Mouse (Mus musculus) embryonic facial prominence, embryonic 15.5 days (tissue): Measurements from ENCODE around the gene Ccl20. TPM values are rescaled to one million over a fixed set of nuclear protein-coding genes. Genes with fewer than 3 reads are reported as not detected.

Experiments
- ATAC-seq: fragments of 200-750 bp; cut with Nextera tagmentation; 2 replicates; pipeline ENCODE4 v1.8.0; 2017; ENCODE audit warnings: low read depth, moderate TSS enrichment; ENCODE audit not compliant: insufficient number of reproducible peaks, low FRiP score, low TSS enrichment
- H3K27ac ChIP-seq: fragments of 300-500 bp; sonication (generic); replicated peaks from 2 replicates; pipeline ENCODE4 v1.5.1; 2015; ENCODE audit warnings: mild to moderate bottlenecking, inconsistent platforms
- H3K27me3 ChIP-seq: fragments of 300-500 bp; sonication (generic); 2 replicates; pipeline ENCODE4 v1.6.1; 2015; ENCODE audit warnings: inconsistent platforms
- H3K36me3 ChIP-seq: fragments of 300-500 bp; sonication (generic); 2 replicates; pipeline ENCODE4 v1.6.1; 2015; ENCODE audit warnings: mild to moderate bottlenecking, inconsistent platforms
- H3K4me1 ChIP-seq: fragments of 300-500 bp; sonication (generic); 2 replicates; pipeline ENCODE4 v1.6.1; 2015; ENCODE audit warnings: inconsistent platforms
- H3K4me2 ChIP-seq: fragments of 300-500 bp; sonication (generic); replicated peaks from 2 replicates; pipeline ENCODE4 v1.6.1; 2015; ENCODE audit warnings: mild to moderate bottlenecking, inconsistent platforms
- H3K4me3 ChIP-seq: fragments of 300-500 bp; sonication (generic); replicated peaks from 2 replicates; pipeline ENCODE4 v1.5.1; 2015; ENCODE audit warnings: mild to moderate bottlenecking, inconsistent platforms
- H3K9ac ChIP-seq: fragments of 300-500 bp; sonication (generic); 2 replicates; pipeline ENCODE4 v1.6.1; 2015; ENCODE audit warnings: inconsistent platforms
- H3K9me3 ChIP-seq: fragments of 300-500 bp; sonication (generic); replicated peaks from 2 replicates; pipeline ENCODE4 v1.6.1; 2016; ENCODE audit warnings: inconsistent platforms
- WGBS: fragments of 180-500 bp; shearing (Covaris S2); methylation state at CpG from one replicate; pipeline ENCODE4 v1.1.7; 2015; 5-methylcytosine and 5-hydroxymethylcytosine counted together
- polyA plus RNA-seq: library from polyadenylated mRNA; unstranded; fragments of >200 nt; fragmentation: Nextera tagmentation; extraction: Ambion mirVana; gene quantifications from 2 replicates; pipeline ENCODE4 v1.2.1, GENCODE M21; 2015

Gene Ccl20
- 2.4 and 2.6 TPM in 2 replicates for polyA plus RNA-seq

DNA sequence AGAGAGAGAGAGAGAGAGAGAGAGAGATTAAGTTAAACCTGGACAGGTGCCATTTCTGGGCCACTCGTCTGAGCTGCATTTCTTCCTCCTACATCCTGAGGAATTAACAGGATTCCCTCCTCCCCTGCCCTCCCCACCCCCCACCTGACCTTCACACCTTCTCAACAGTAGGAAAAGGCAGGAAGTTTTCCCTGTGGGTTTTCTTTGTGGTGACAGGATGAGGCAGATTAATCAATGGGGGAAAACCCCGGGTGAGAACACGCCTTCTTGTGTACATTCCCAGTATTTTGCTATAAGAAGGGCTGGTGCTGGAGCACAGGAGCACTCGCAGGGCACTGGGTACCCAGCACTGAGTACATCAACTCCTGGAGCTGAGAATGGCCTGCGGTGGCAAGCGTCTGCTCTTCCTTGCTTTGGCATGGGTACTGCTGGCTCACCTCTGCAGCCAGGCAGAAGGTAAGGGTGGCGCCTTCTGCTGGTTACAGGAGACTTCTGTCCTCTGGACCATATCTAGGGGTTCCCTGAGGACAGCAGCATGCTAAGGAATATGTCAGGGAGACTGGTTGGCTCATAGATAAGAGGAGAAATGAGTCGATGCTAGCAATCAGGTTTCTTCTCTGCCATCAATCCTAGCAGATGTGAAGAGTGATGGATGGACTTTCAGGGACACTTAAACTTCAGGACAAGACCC is at the start of gene Ccl20:
Gene Ccl20 (plus strand): TSS at position 320 of the 691 bp plus-strand sequence.
- H3K4me1 ChIP-seq = no peaks in the 10 kb centered on the region
- H3K36me3 ChIP-seq = no peaks in the 10 kb centered on the region
- H3K4me2 ChIP-seq = no peak within 1 kb of the TSS
- no peaks in the 10 kb centered on the region for H3K27me3 ChIP-seq
- no peak for ATAC-seq
- H3K4me3 ChIP-seq = no peak within 1 kb of the TSS
- WGBS = 37% methylated on average over 8 of the region's 8 CpGs
- no peaks in the 10 kb centered on the region for H3K9me3 ChIP-seq
- no peak within 1 kb of the TSS for H3K9ac ChIP-seq
- H3K27ac ChIP-seq = no peak within 1 kb of the TSS

DNA sequence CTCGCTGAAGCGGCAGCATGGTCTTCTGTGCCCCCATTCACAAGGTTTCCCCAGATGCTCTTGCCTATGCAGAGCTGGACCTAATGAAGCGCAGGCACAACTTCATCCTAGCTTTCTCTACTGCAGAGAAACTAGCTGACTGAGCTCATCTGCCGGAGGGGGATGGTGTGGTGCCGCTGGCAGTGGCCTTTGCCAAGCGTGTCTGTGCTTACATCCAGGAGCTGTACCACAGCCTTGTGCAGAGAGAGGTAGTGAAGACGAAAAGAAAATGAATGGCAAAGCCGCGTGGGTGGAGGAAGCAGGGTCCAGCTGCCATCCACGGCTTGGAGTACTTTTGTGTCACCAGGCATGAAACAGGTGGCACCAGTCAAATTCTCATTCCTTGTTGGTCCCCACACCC is 49.4 kb upstream of the Ccl20 start:
- Histone ChIP-seq H3K4me3 (no peak overlapping the region), H3K36me3 (no peaks in the 10 kb centered on the region), H3K4me2 (no peak overlapping the region), H3K4me1 (no peaks in the 10 kb centered on the region), H3K9me3 (no peaks in the 10 kb centered on the region), H3K27ac (no peak overlapping the region), H3K9ac (no peak overlapping the region), H3K27me3 (no peaks in the 10 kb centered on the region)
- 77% methylated on average over 10 of the region's 10 CpGs for WGBS
- ATAC-seq = no peak

DNA sequence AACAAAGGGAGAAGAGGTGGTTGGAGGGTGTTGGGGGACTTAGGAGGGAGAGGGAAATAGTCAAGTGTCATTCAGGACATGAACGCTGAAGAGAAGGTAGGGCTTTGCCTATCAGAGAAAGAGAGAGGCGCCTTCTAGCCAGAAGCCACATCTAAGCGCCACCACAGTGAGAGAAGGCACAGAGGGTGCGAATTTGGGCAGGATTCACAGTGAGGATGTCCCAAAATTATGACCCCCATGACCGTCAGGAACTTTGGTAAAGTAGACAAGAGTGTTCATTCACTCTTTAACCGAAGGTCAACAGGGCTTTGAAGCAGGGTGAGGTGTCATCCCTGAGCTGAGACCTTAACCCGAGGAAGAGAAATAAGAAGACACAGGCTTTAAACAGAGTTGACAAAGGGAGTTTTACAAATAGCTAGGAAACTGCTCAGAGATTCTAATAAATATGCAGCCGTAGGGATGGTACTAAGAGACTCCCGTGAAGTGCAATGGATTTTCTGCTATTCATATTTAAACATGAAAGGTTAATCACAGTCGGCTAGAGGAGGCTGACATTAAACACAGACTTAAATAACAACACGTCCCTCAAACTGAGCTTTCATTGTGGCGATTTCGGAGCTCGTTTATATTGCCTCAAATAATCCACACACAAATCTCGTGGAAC is 40.9 kb upstream of the Ccl20 start:
- no peaks in the 10 kb centered on the region for H3K4me1 ChIP-seq
- peak overlapping the region; percentile 4; the same call in 1 of the 2 replicates for H3K9ac ChIP-seq
- peak overlapping the region; percentile 29 for H3K4me3 ChIP-seq
- H3K27me3 ChIP-seq = no peaks in the 10 kb centered on the region
- H3K4me2 ChIP-seq = peak overlapping the region; percentile 38
- H3K9me3 ChIP-seq = no peaks in the 10 kb centered on the region
- no peak for ATAC-seq
- WGBS = 40% methylated on average over 15 of the region's 15 CpGs
- H3K36me3 ChIP-seq = no peaks in the 10 kb centered on the region
- no peak overlapping the region for H3K27ac ChIP-seq

DNA sequence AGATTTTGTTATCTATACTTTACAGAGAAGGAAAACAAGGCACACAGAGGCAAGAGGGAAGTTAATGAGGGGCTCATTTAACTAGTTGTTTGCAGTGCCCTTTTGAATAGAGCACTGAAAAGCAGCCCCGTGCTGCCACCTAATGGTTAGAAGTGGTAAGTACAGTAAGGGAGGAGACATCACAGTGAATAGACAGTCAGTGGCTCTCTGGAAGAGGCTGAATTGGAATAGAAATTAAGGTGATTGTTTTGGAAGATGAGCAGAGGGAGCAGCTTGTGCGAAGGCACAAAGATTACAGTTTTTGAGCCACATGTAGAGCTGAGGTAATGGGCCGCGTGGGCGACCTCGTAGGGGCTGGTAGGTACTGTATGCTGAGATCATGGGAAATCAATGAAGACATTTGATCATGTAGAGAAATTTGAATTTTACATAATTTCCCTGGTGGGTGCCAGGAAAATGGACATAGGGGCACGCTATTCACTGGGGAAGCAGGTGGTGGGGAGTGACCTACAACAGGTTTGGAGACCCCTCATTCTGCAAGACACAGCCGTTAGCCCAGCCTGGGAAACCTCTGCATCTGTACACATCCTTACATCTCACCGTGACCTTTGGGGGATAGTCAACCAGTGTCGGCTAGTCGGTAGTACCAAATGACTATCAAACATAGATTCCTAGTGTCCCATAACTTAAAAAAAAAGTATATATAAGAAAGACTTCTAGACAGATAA is 40.2 kb upstream of the Ccl20 start:
- Histone ChIP-seq H3K27me3 (no peaks in the 10 kb centered on the region), H3K9me3 (no peaks in the 10 kb centered on the region), H3K4me3 (peak overlapping the region; percentile 29), H3K4me1 (no peaks in the 10 kb centered on the region), H3K4me2 (peak overlapping the region; percentile 38), H3K36me3 (no peaks in the 10 kb centered on the region), H3K9ac (peak overlapping the region; percentile 4; the same call in 1 of the 2 replicates), H3K27ac (no peak overlapping the region)
- WGBS = 43% methylated on average over 11 of the region's 11 CpGs
- no peak for ATAC-seq

DNA sequence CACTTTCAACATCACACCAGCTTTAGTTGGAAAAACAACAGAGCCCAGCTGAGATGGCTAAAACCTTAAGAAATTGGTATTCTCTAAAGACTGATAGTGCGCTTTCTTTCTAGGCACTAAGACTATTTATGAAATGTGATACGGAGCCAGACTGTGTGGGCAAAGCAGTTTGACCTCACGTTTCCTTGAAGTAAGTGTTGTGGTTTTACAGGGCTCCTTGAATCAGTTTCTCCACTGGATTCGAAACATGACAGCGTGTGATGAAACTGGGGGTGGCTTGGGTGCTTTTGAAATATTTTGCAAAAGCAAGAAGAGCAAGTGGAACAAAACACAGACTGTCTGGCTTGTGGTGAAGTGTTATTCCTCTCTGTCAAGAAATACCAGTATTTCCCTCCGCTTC is 39.5 kb upstream of the Ccl20 start:
- no peak overlapping the region for H3K9ac ChIP-seq
- WGBS = 49% methylated on average over 6 of the region's 6 CpGs
- H3K27me3 ChIP-seq = no peaks in the 10 kb centered on the region
- no peak for ATAC-seq
- no peak overlapping the region for H3K4me2 ChIP-seq
- no peak overlapping the region for H3K27ac ChIP-seq
- no peak overlapping the region for H3K4me3 ChIP-seq
- H3K36me3 ChIP-seq = no peaks in the 10 kb centered on the region
- no peaks in the 10 kb centered on the region for H3K9me3 ChIP-seq
- H3K4me1 ChIP-seq = no peaks in the 10 kb centered on the region

DNA sequence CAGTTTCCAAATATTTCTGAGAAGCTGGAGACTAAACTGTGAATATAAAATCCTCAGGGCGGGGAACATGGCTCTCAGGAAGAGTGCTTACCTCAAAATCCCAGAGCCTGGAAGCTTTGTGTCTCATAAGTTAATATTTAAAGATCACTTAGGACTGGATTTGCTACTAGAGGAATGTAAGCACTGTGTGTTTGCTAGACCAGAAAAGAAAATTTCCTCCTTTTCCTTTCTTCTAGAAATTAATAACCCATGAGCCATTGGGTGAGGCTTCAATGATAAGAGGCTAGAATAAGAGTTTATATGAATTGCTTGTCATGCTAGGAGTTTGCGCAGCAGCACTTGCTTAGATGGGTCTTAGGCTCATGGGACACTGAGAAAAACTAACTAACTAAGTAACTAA is 31.8 kb upstream of the Ccl20 start:
- no peak overlapping the region for H3K4me3 ChIP-seq
- no peaks in the 10 kb centered on the region for H3K36me3 ChIP-seq
- no peaks in the 10 kb centered on the region for H3K4me1 ChIP-seq
- no peaks in the 10 kb centered on the region for H3K9me3 ChIP-seq
- no peak overlapping the region for H3K4me2 ChIP-seq
- no peak overlapping the region for H3K27ac ChIP-seq
- no peaks in the 10 kb centered on the region for H3K27me3 ChIP-seq
- no peak for ATAC-seq
- H3K9ac ChIP-seq = no peak overlapping the region
- 91% methylated on average over 2 of the region's 2 CpGs for WGBS

DNA sequence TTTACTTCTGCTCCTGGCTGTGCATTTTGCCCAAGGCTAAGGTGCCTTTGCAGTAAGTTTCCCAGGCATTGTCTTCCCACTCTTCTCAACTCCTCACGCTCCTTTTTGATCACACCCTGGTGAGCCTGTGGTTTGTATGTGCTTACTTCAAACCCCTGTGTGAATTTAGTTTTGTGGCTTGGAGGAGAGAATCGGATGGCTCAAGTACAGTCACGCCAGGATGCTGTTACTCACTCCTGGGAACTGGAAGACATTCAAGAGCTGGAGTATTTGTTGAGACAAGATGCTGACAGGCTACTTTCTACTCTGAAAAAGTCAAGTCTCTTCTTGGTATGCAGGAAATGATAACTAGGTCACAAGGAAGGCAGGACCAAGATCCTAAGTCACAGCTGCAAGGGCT is 25.3 kb upstream of the Ccl20 start:
- H3K4me1 ChIP-seq = no peaks in the 10 kb centered on the region
- H3K27me3 ChIP-seq = no peaks in the 10 kb centered on the region
- H3K9ac ChIP-seq = no peak overlapping the region
- no peak overlapping the region for H3K27ac ChIP-seq
- H3K9me3 ChIP-seq = no peaks in the 10 kb centered on the region
- no peak overlapping the region for H3K4me3 ChIP-seq
- no peaks in the 10 kb centered on the region for H3K36me3 ChIP-seq
- no peak overlapping the region for H3K4me2 ChIP-seq
- no peak for ATAC-seq
- 34% methylated on average over 3 of the region's 3 CpGs for WGBS

DNA sequence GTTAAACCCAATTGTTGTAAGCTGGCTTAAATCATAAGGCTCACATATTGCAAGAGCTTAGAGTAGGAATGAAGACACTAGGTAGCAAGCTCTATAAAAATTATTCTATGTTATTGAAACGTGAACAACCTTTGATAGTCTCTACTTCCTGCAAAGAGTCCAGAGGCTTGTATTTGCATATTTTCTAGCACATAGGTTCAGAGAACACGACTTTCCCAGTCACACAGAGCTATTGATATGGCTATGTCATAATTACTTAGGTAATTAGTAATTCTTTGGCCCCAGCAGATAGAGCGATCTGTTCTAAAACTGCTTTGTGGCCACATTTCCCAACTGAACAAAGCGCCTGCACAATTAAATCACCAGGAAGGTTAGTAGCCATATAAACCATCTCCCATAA is 19.6 kb upstream of the Ccl20 start:
- Histone ChIP-seq H3K9ac (no peak overlapping the region), H3K9me3 (no peaks in the 10 kb centered on the region), H3K36me3 (no peaks in the 10 kb centered on the region), H3K27me3 (no peaks in the 10 kb centered on the region), H3K4me1 (0 out of 2 replicates have a peak, but pooled peaks cover 4% of the 10 kb centered on the region), H3K27ac (no peak overlapping the region), H3K4me3 (no peak overlapping the region), H3K4me2 (no peak overlapping the region)
- ATAC-seq = no peak
- 62% methylated on average over 4 of the region's 4 CpGs for WGBS

DNA sequence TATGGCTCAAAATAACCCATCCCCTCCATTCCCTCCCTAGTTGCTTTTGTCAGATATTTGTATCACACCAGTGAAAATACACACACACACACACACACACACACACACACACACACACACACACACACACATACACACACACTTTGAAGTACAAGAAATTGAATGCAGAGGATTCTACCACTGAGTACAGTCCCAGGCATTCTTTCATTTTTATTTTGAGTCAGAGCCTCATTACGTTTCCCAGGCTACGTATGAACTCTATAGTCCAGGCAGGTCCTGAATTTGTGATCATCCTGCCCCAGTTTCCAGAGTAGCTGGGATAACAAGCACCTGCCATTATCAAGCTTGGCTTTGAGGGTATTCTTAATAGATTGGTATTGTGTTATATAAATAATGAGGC is 17.4 kb upstream of the Ccl20 start:
- no peaks in the 10 kb centered on the region for H3K27me3 ChIP-seq
- no peak overlapping the region for H3K27ac ChIP-seq
- no peak overlapping the region for H3K4me3 ChIP-seq
- H3K4me2 ChIP-seq = no peak overlapping the region
- H3K4me1 ChIP-seq = 0 out of 2 replicates have a peak, but pooled peaks cover 5% of the 10 kb centered on the region
- no peaks in the 10 kb centered on the region for H3K9me3 ChIP-seq
- WGBS = 77% methylated on average over 2 of the region's 2 CpGs
- H3K36me3 ChIP-seq = no peaks in the 10 kb centered on the region
- no peak overlapping the region for H3K9ac ChIP-seq
- no peak for ATAC-seq

DNA sequence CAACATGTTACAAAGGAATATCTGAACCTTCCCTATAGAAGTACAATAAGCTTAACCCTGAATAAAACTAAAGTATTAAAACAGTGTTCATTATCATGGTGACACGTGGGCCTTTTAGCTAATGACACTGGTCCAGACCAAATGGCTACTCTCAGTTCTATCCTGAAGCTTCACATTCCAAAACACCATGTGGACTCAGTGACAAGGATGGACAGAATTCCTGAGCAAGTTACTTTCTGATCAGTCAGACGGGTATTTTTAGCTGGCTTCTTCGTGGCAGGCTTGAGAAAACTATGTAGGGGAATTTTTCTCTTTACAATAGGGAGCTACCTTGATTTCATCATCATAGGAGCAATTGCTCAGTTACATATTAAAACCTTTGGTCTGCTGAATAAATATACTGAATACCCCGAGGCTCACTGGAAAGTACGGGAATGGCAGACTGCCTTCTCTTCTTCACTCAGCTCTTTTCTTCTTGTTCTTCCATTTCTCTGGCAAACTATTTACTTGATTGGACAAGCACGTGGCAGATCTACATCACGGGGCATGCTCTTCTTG is 16.9 kb upstream of the Ccl20 start:
- no peak overlapping the region for H3K4me2 ChIP-seq
- no peak overlapping the region for H3K27ac ChIP-seq
- ATAC-seq = no peak
- 0 out of 2 replicates have a peak, but pooled peaks cover 5% of the 10 kb centered on the region for H3K4me1 ChIP-seq
- H3K9ac ChIP-seq = no peak overlapping the region
- no peak overlapping the region for H3K4me3 ChIP-seq
- WGBS = 66% methylated on average over 7 of the region's 7 CpGs
- H3K36me3 ChIP-seq = no peaks in the 10 kb centered on the region
- H3K27me3 ChIP-seq = no peaks in the 10 kb centered on the region
- H3K9me3 ChIP-seq = no peaks in the 10 kb centered on the region

DNA sequence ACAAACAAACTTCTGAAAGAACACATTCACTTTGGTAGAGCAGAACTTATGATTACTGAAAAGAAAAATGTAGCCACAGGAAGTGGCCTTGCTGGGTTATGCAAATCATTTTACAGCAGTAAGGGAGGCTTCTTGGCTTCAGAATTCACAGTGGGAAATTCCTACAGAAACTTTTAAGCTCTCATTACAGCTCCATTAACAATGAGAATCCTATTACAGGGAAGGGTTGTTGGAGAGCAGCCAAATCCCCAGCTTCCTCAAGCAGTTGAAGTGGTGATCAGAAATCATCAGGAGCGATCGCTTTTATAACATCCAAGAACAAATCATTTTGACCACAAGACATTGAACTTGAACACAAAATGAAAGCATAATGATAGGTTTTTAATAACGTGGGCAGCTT is 14.7 kb upstream of the Ccl20 start:
- ATAC-seq = no peak
- WGBS = 29% methylated on average over 3 of the region's 3 CpGs
- H3K4me2 ChIP-seq = no peak overlapping the region
- H3K36me3 ChIP-seq = no peaks in the 10 kb centered on the region
- no peaks in the 10 kb centered on the region for H3K9me3 ChIP-seq
- 0 out of 2 replicates have a peak, but pooled peaks cover 5% of the 10 kb centered on the region for H3K4me1 ChIP-seq
- no peak overlapping the region for H3K9ac ChIP-seq
- H3K4me3 ChIP-seq = no peak overlapping the region
- H3K27me3 ChIP-seq = no peaks in the 10 kb centered on the region
- H3K27ac ChIP-seq = no peak overlapping the region
